Mouse (Mus musculus) liver, embryonic 14.5 days (tissue): Measurements from ENCODE around the gene Mfsd1. TPM values are rescaled to one million over a fixed set of nuclear protein-coding genes. Genes with fewer than 3 reads are reported as not detected.
A peak's percentile ranks its signal among the peaks of the same experiment; 100 is the strongest.

ENCODE experiments used
- ATAC-seq: fragments of 200-750 bp; cut with Nextera tagmentation; 2 replicates; pipeline ENCODE4 v1.8.0; 2017; ENCODE audit warnings: moderate number of reproducible peaks, mild to moderate bottlenecking, moderate library complexity; ENCODE audit not compliant: insufficient read depth
- DNase-seq, 3 experiments: peaks; one replicate each; pipeline ENCODE4 v3.0.0-alpha.2; 2012 to 2013; ENCODE audit warnings: low read depth in 3 of 3, low spot score in 3 of 3
- H3K27ac ChIP-seq: fragments of 300-500 bp; sonication (generic); 2 replicates; pipeline ENCODE4 v1.5.1; 2014; ENCODE audit warnings: moderate library complexity, mild to moderate bottlenecking, control low read depth, inconsistent platforms
- H3K27me3 ChIP-seq: fragments of 300-500 bp; sonication (generic); 2 replicates; pipeline ENCODE4 v1.6.1; 2014; ENCODE audit warnings: mild to moderate bottlenecking, low read length, moderate library complexity; ENCODE audit not compliant: control insufficient read depth, insufficient read depth
- H3K36me3 ChIP-seq: fragments of 300-500 bp; sonication (generic); replicated peaks from 2 replicates; pipeline ENCODE4 v1.6.1; 2014; ENCODE audit warnings: low read depth; ENCODE audit not compliant: control insufficient read depth, insufficient read depth
- H3K4me1 ChIP-seq, 2 experiments: fragments of 200-500 bp in 1 of 2; fragments of 300-500 bp in 1 of 2; sonication (generic) in 1 of 2; replicated peaks; 2 replicates each; pipeline ENCODE4 v1.6.1; 2012 to 2014; ENCODE audit warnings: antibody characterized with exemption in 1 of 2, inconsistent platforms in 1 of 2, low read length in 1 of 2; ENCODE audit not compliant: control insufficient read depth in 2 of 2, insufficient read depth in 2 of 2
- H3K4me2 ChIP-seq: fragments of 300-500 bp; sonication (generic); 2 replicates; pipeline ENCODE4 v1.6.1; 2014; ENCODE audit warnings: low read depth, mild to moderate bottlenecking, control low read depth, moderate library complexity
- H3K4me3 ChIP-seq, 2 experiments: fragments of 200-500 bp in 1 of 2; fragments of 300-500 bp in 1 of 2; sonication (generic) in 1 of 2; 2 replicates each; pipeline ENCODE4 v1.5.1; 2012 to 2014; ENCODE audit warnings: low read depth in 2 of 2, low read length in 2 of 2, mild to moderate bottlenecking in 2 of 2, control low read depth in 1 of 2, inconsistent platforms in 1 of 2, moderate library complexity in 1 of 2; ENCODE audit not compliant: insufficient read depth in 1 of 2
- H3K9ac ChIP-seq: fragments of 300-500 bp; sonication (generic); replicated peaks from 2 replicates; pipeline ENCODE4 v1.6.1; 2014; ENCODE audit warnings: mild to moderate bottlenecking, control low read depth, moderate library complexity
- H3K9me3 ChIP-seq: fragments of 300-500 bp; sonication (generic); 2 replicates; pipeline ENCODE4 v1.6.1; 2016; ENCODE audit warnings: low read length, mixed read lengths; ENCODE audit not compliant: control insufficient read depth
- CTCF ChIP-seq: IDR thresholded peaks from 2 replicates; pipeline ENCODE4 v1.5.1; 2016; ENCODE audit warnings: antibody characterized with exemption, low read depth, control low read depth
- EP300 ChIP-seq: IDR thresholded peaks from 2 replicates; pipeline ENCODE4 v1.6.1; 2016; ENCODE audit warnings: antibody characterized with exemption, low read depth
- WGBS: fragments of 180-500 bp; shearing (Covaris S2); extraction: QIAGEN DNeasy Blood & Tissue Kit; methylation state at CpG from one replicate; pipeline ENCODE4 v1.1.7; 2014; ENCODE audit not compliant: insufficient replicate concordance; 5-methylcytosine and 5-hydroxymethylcytosine counted together
- polyA plus RNA-seq, 2 experiments: library from polyadenylated mRNA; depleted of rRNA in 1 of 2; stranded (reverse) in 1 of 2; unstranded in 1 of 2; fragments of >200 nt; fragmentation: Nextera tagmentation in 1 of 2; extraction: Ambion mirVana in 1 of 2; gene quantifications; 2 replicates each; pipeline versions ENCODE4 v1.2.1 to v1.2.3; 2012 to 2014

The Mfsd1 gene
- polyA plus RNA-seq (2012; rRNA removed) (10.6 and 11.6 TPM in 2 replicates), polyA plus RNA-seq (2014; fragmentation: Nextera tagmentation; extraction: Ambion mirVana) (25.9 and 29.4 TPM in 2 replicates)

DNA sequence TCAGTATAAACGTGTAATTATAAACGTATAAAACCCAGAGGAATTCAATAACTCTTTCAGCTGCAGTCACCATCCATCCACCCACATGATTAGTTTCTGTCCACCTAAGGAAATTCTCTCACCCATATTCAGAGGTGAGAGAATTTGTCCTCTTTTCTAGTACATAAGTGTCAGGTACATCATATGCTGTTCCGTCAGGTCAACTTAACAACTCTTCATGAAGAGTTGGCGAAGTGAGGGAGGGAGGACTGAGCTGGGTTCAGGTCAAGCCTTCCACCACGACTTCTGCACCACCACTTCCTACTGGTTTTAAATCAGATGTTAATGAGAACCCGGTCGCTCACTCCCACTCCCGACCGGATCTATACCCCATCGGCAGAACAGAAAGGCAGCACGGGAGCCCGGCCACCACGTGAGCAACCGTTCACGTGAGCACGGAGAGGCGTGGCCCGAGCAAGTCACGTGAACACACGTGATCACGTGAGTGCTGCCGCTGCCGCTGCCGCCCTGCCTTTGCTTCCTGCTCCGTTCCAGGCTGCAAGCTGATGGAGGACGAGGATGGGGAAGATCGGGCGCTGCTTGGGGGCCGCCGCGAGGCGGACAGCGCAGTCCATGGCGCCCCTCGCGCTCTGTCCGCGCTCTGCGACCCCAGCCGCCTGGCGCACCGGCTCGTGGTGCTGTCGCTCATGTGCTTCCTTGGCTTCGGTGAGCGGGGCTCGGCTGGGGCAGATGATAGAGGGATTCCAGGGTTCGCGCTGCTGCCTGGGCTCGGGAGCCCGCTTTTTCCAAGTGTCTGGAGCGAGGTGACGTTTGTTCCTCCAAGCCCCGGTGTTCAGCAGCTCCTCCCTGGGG lies at the start of gene Mfsd1:
Gene Mfsd1 (plus strand): TSS at position 469 of the 852 bp plus-strand sequence.
- Histone ChIP-seq H3K27me3 (no peaks in the 10 kb centered on the region), H3K4me2 (peak within 1 kb of the TSS; percentile 85), H3K4me3 (peak within 1 kb of the TSS; percentile 65 to 72), H3K9ac (peak within 1 kb of the TSS; percentile 70), H3K27ac (no peak within 1 kb of the TSS), H3K9me3 (no peaks in the 10 kb centered on the region), H3K4me1 (peaks cover 3 to 4% of the 10 kb centered on the region in 2 experiments), H3K36me3 (no peaks in the 10 kb centered on the region)
- no peak for TF ChIP-seq CTCF
- TF ChIP-seq EP300, result no peak
- ATAC-seq (peak; percentile 86), DNase-seq (peak; percentile 78 to 82 (median 81))
- WGBS, result 5% methylated on average over 54 of the region's 54 CpGs

DNA sequence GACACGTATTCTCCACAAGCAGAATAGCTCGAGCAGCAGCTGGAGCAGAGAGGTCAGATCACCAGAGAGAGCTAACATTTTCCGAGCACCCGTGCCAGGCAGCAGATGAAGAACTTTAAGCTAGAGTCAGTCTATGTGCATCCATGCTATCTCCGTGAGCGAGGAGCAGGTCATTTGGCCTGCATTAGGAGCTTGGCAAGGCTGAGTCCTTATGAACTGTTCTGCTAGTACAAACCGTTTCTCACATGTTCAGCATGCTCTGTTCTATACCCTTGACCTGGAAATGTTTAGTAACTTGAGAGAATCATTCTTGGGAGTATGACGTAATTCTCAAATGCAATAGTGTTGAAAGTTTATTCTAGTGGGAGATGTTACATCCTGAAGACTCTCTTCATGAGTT lies 38.9 kb upstream of the Mfsd1 start:
- Histone ChIP-seq H3K9me3 (no peaks in the 10 kb centered on the region), H3K4me1 (no peaks in the 10 kb centered on the region), H3K4me3 (no peak overlapping the region), H3K9ac (no peak overlapping the region), H3K27ac (no peak overlapping the region), H3K36me3 (no peaks in the 10 kb centered on the region), H3K4me2 (no peak overlapping the region), H3K27me3 (no peaks in the 10 kb centered on the region)
- WGBS, result 61% methylated on average over 8 of the region's 8 CpGs
- no peak for TF ChIP-seq CTCF
- TF ChIP-seq EP300, result no peak
- ATAC-seq (no peak), DNase-seq (no peak)

DNA sequence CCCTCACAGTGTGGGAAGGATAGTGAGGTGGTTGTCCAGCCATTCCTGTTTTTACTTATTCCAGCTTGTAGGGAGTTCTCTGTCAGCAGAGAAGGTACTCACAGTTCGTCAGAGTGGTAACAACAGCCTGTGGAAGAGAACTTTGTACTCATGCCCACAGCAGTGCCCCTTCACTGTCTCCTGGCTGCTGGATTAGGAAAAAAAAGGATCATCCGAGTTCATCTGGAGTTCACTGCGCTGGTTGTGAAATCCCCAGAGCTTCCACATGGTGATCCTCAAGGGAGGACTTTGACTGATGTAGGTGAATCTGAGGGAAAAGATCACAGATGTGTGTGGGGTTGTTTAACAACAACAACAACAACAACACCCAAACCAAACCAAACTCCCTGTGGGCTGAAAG lies 31.3 kb upstream of the Mfsd1 start:
- Histone ChIP-seq H3K4me3 (no peak overlapping the region), H3K4me1 (peaks cover 0 to 2% of the 10 kb centered on the region in 2 experiments; a peak in 1 of 4 replicates), H3K27me3 (no peaks in the 10 kb centered on the region), H3K27ac (no peak overlapping the region), H3K36me3 (no peaks in the 10 kb centered on the region), H3K9ac (no peak overlapping the region), H3K9me3 (no peaks in the 10 kb centered on the region), H3K4me2 (no peak overlapping the region)
- ATAC-seq (no peak), DNase-seq (no peak)
- TF ChIP-seq CTCF (no peak), EP300 (no peak)
- 58% methylated on average over 3 of the region's 3 CpGs for WGBS

DNA sequence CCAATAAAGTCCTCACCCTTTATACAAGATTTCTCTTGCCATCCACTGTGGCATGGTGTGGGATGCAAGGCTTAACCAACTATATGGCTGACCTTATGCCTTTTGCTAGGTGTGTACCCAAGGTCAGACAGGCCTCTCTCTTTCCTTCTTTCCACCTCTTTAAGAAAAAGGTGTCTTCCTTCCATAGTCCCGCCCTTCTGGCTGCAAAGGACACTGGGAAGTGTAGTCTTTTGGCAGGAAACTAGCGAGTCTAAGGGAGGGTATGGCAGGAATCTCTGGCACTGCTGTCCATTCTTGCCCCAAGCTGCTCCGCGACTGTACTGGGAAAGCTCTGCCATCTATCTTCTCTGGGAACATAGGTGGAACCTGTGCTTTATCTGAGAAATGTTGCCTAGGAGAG lies 29.3 kb upstream of the Mfsd1 start:
- Histone ChIP-seq H3K4me2 (no peak overlapping the region), H3K4me3 (no peak overlapping the region), H3K27ac (no peak overlapping the region), H3K27me3 (no peaks in the 10 kb centered on the region), H3K36me3 (no peaks in the 10 kb centered on the region), H3K9me3 (no peaks in the 10 kb centered on the region), H3K4me1 (peaks cover 0 to 2% of the 10 kb centered on the region in 2 experiments; a peak in 1 of 4 replicates), H3K9ac (no peak overlapping the region)
- ATAC-seq (no peak), DNase-seq (no peak)
- WGBS, result 31% methylated on average over 4 of the region's 4 CpGs
- TF ChIP-seq CTCF (no peak), EP300 (no peak)

DNA sequence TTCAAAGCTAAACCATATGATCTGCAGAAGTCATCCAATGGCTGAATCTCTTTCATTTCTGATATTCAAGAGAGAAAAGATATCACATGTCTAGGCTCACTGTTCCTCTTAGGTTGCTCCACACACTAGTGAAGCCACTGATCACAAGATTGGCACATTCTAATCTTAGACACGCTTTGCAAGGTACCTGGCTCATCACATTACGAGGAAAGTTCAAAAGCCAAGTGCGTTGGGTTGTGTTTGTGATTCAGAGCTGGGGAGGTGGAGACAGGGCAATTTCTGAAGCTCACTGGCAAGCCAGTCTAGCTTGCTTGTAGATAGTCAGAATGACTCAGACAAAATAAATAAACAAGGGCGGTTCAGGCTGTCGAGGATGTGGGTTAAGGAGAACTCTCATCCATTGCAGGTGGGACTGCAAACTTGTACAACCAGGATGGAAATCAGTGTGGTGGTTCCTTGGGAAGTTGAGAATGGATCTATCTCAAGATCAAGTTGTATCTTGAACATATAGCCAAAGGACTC lies 28.6 kb upstream of the Mfsd1 start:
- ATAC-seq (no peak), DNase-seq (no peak)
- Histone ChIP-seq H3K27ac (no peak overlapping the region), H3K27me3 (no peaks in the 10 kb centered on the region), H3K9me3 (no peaks in the 10 kb centered on the region), H3K4me3 (no peak overlapping the region), H3K9ac (no peak overlapping the region), H3K36me3 (no peaks in the 10 kb centered on the region), H3K4me2 (no peak overlapping the region), H3K4me1 (peaks cover 0 to 2% of the 10 kb centered on the region in 2 experiments; a peak in 1 of 4 replicates)
- TF ChIP-seq EP300, result no peak
- TF ChIP-seq CTCF, result no peak
- 62% methylated on average over 5 of the region's 5 CpGs for WGBS
